Mouse (Mus musculus): ENCODE data around the gene Bicdl1. TPM values are rescaled to one million over a fixed set of nuclear protein-coding genes. Genes with fewer than 3 reads are reported as not detected.

The Bicdl1 gene
- 100 to 1,000 TPM in 1 of 2 experiments, 10 to 100 TPM in 1; 91.5 to 109 TPM for total RNA-seq (2023)

GRCm38 (mm10) chr5:115731001-115731731 lies at the start of gene Bicdl1:
Bicdl1 (minus strand) TSS chr5:115731621.

GRCm38 (mm10) chr5:115631505-115632357 lies 99.7 kb downstream of the Bicdl1 start, which contains the start of gene Rab35:
Rab35 (plus strand) TSS chr5:115631908.

Other genes starting within 250 kb of the Bicdl1 start
- gene Sirt4, start 246.9 kb downstream of the Bicdl1 start, total RNA-seq (2023): 10 to 100 TPM; 10.4 to 11.3 TPM
- 10 to 100 TPM; 61.8 to 63.1 TPM for gene Pxn, start 224.9 kb downstream of the Bicdl1 start, total RNA-seq (2023)
- 1,000 to 10,000 TPM; 2,572 to 2,778 TPM for gene Rplp0, start 172.2 kb downstream of the Bicdl1 start, total RNA-seq (2023)
- gene Gcn1l1, start 166.4 kb downstream of the Bicdl1 start, total RNA-seq (2023): 100 to 1,000 TPM; 100 to 112 TPM
- 10 to 100 TPM; 65.6 to 71.1 TPM for gene Rab35, start 99.7 kb downstream of the Bicdl1 start, total RNA-seq (2023)
- 1 to 10 TPM; 2.7 to 9.0 TPM for gene Cit, start 113.7 kb upstream of the Bicdl1 start, total RNA-seq (2023)